8 mouse cellular contexts compared by ENCODE assay signal in the genomic region with DNA sequence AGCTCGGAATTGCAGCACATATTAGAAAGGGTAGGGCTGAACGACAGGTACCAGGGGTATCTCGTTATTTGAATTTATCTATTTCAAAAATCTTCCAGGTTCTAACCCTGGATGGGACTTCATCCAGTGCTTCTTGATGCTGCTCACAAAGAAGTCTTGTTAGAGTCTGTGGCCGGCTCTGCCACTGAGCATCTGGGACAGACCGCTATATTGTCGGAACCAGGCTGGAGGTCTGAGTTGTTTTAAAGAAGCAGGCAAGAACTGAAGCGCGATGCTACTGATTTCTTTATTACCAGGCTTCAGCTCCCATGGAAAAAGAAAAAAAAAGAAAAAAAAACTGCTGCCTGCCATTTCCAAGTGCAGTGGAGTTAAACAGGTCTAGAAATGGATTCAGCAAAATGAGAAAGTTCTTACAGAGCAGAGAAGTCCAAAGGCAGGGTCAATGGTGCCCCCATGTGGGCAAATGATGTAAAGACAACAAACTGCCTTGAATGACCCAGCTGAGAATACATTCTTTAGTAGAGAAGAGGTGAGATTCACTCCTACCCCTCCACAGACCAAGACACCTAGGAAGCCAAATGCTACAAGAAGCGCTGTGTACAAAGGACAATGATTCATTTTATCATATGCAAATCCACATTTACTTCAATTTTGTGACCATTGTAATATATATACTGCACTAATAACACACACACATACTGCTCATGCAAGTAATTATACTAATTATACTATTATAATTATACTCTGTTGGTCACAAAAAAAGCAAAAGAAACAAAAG.
DNase-seq lines count a peak whose midpoint lies in the region; ATAC-seq and TF ChIP-seq lines count a peak whose summit lies in the region.

No protein-coding gene starts in this region.

- no peaks in the 10 kb centered on the region for H3K27me3 ChIP-seq in kidney, embryonic 15.5 days
- no peaks in the 10 kb centered on the region for H3K27me3 ChIP-seq in embryonic facial prominence, embryonic 11.5 days (ENCODE audit: control insufficient read depth, insufficient read depth, low read length)
- H3K27me3 ChIP-seq in hindbrain, embryonic 16.5 days (replicated peaks; ENCODE audit: control insufficient read depth, insufficient read depth, low read length) = no peaks in the 10 kb centered on the region
- no peaks in the 10 kb centered on the region for H3K27me3 ChIP-seq in limb, embryonic 14.5 days (ENCODE audit: control insufficient read depth, insufficient read depth, low read length)

- no peak for TF ChIP-seq POLR2A in limb, embryonic 14.5 days (IDR thresholded peaks at IDR 0.05; ENCODE audit: borderline replicate concordance, extremely low read depth, insufficient read depth, insufficient read length)

- ATAC-seq in kidney, embryonic 15.5 days (replicated peaks; ENCODE audit: low FRiP score) = no peak
- peak; percentile 49; the same call in 1 of the 2 replicates for ATAC-seq in embryonic facial prominence, embryonic 11.5 days (replicated peaks; ENCODE audit: insufficient number of reproducible peaks, low FRiP score, low TSS enrichment, low read depth)
- peak; percentile 82 for ATAC-seq in hindbrain, embryonic 16.5 days
- ATAC-seq in limb, embryonic 14.5 days (ENCODE audit: low FRiP score, low read depth) = 0 out of 2 replicates have a peak, but pooled peaks have one; percentile 44

- H3K36me3 ChIP-seq in kidney, embryonic 15.5 days = no peaks in the 10 kb centered on the region
- H3K36me3 ChIP-seq in embryonic facial prominence, embryonic 11.5 days (replicated peaks; ENCODE audit: control insufficient read depth, insufficient read depth, low read depth, low read length) = no peaks in the 10 kb centered on the region
- no peaks in the 10 kb centered on the region for H3K36me3 ChIP-seq in hindbrain, embryonic 16.5 days (ENCODE audit: control insufficient read depth, insufficient read depth, low read length)
- no peaks in the 10 kb centered on the region for H3K36me3 ChIP-seq in limb, embryonic 14.5 days (ENCODE audit: control insufficient read depth, insufficient read depth, low read length)

- H3K9me3 ChIP-seq in kidney, embryonic 15.5 days (replicated peaks) = no peaks in the 10 kb centered on the region
- H3K9me3 ChIP-seq in embryonic facial prominence, embryonic 11.5 days (replicated peaks; ENCODE audit: control insufficient read depth, low read length) = no peaks in the 10 kb centered on the region
- H3K9me3 ChIP-seq in hindbrain, embryonic 16.5 days (ENCODE audit: control insufficient read depth, low read length) = no peaks in the 10 kb centered on the region
- no peaks in the 10 kb centered on the region for H3K9me3 ChIP-seq in limb, embryonic 14.5 days (ENCODE audit: control insufficient read depth, low read length)

- no peak overlapping the region for H3K27ac ChIP-seq in kidney, embryonic 15.5 days
- no peak overlapping the region for H3K27ac ChIP-seq in embryonic facial prominence, embryonic 11.5 days (replicated peaks; ENCODE audit: low read depth, low read length)
- H3K27ac ChIP-seq in hindbrain, embryonic 16.5 days (ENCODE audit: low read depth, low read length) = no peak overlapping the region
- H3K27ac ChIP-seq in limb, embryonic 14.5 days (replicated peaks; ENCODE audit: low read depth, low read length) = no peak overlapping the region

- no peak overlapping the region for H3K4me2 ChIP-seq in kidney, embryonic 15.5 days
- no peak overlapping the region for H3K4me2 ChIP-seq in embryonic facial prominence, embryonic 11.5 days (ENCODE audit: low read depth, low read length)
- no peak overlapping the region for H3K4me2 ChIP-seq in hindbrain, embryonic 16.5 days (ENCODE audit: low read length)
- H3K4me2 ChIP-seq in limb, embryonic 14.5 days (replicated peaks; ENCODE audit: low read depth, low read length, severe bottlenecking) = no peak overlapping the region

- no peaks in the 10 kb centered on the region for H3K4me1 ChIP-seq in kidney, embryonic 15.5 days
- H3K4me1 ChIP-seq in embryonic facial prominence, embryonic 11.5 days (ENCODE audit: control insufficient read depth, insufficient read depth, low read length) = no peaks in the 10 kb centered on the region
- H3K4me1 ChIP-seq in hindbrain, embryonic 16.5 days (ENCODE audit: control insufficient read depth, insufficient read depth, low read depth, low read length) = no peaks in the 10 kb centered on the region
- H3K4me1 ChIP-seq in limb, embryonic 14.5 days (ENCODE audit: control insufficient read depth, insufficient read depth, low read length) = no peaks in the 10 kb centered on the region

- DNase-seq in kidney, adult 9 months = peak; percentile 57
- peak; percentile 66 for DNase-seq in adrenal gland, postnatal 14 days
- DNase-seq in embryonic facial prominence, embryonic 11.5 days (ENCODE audit: low spot score) = peak; percentile 75
- peak; percentile 77 for DNase-seq in limb, embryonic 14.5 days (ENCODE audit: low spot score)
- DNase-seq in retina, adult 2 months (ENCODE audit: low read depth, low spot score) = peak; percentile 30
- DNase-seq in gastrocnemius, postnatal 25 days = no peak

- WGBS in kidney, embryonic 15.5 days = 76% methylated on average over 9 of the region's 9 CpGs
- 74% methylated on average over 9 of the region's 9 CpGs for WGBS in embryonic facial prominence, embryonic 11.5 days
- WGBS in hindbrain, embryonic 16.5 days = 64% methylated on average over 9 of the region's 9 CpGs
- 71% methylated on average over 9 of the region's 9 CpGs for WGBS in limb, embryonic 14.5 days

- H3K4me3 ChIP-seq in kidney, embryonic 15.5 days (replicated peaks) = no peak overlapping the region
- no peak overlapping the region for H3K4me3 ChIP-seq in embryonic facial prominence, embryonic 11.5 days (ENCODE audit: low read depth, low read length)
- no peak overlapping the region for H3K4me3 ChIP-seq in hindbrain, embryonic 16.5 days (ENCODE audit: low read length)
- H3K4me3 ChIP-seq in limb, embryonic 14.5 days (replicated peaks; ENCODE audit: low read length) = no peak overlapping the region

- H3K9ac ChIP-seq in kidney, embryonic 15.5 days = no peak overlapping the region
- H3K9ac ChIP-seq in embryonic facial prominence, embryonic 11.5 days (replicated peaks; ENCODE audit: low read length) = no peak overlapping the region
- H3K9ac ChIP-seq in hindbrain, embryonic 16.5 days (ENCODE audit: low read depth, low read length) = no peak overlapping the region
- H3K9ac ChIP-seq in limb, embryonic 14.5 days (ENCODE audit: low read depth, low read length, severe bottlenecking) = no peak overlapping the region
